In the genomic region with DNA sequence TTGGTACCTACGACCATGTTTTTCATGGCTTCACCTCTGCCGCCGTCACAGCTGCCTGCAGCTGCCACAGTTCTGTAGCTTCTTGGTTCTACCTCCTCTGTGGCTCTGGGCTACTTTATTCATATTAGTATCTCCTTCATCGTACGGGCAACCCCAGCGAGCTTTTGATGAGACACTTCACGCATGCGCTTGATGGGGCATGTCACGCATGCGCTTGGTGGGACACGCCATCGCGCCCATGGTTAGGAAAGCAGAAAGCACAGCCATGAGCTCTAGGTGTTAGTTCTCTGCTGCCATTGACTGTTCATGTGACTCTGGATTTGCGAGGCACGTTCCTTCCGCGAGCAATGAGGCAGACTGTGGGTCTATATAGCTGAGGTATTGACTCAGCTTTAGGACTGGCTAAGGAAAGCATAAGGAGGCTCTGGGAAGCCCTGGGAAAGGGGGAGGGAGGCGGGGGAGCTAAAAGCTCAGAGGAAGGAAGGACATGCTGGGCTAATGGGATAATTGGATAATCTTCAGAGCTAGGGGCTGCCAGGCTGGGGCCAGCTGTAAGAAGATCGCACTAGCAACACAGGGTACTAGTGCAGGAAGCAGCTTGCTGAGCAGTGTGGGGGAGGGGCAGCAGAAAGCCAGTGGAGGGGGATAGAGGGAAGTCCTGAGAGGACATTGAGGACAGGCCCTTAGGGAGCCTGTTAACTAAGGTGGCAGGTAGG, we compare ENCODE assay signal across 8 mouse cellular contexts. TPM values are rescaled to one million over a fixed set of nuclear protein-coding genes. Genes with fewer than 3 reads are reported as not detected.
DNase-seq lines count a peak whose midpoint lies in the region; ATAC-seq lines count a peak whose summit lies in the region.

No protein-coding gene starts in this region.

- no peaks in the 10 kb centered on the region for H3K9me3 ChIP-seq in embryonic facial prominence, embryonic 10.5 days
- H3K9me3 ChIP-seq in forebrain, embryonic 16.5 days (ENCODE audit: control insufficient read depth, low read length), result no peaks in the 10 kb centered on the region
- H3K9me3 ChIP-seq in midbrain, embryonic 14.5 days (ENCODE audit: control insufficient read depth, low read length), result no peaks in the 10 kb centered on the region

- peak overlapping the region; percentile 13; the same call in 1 of the 2 replicates for H3K4me3 ChIP-seq in embryonic facial prominence, embryonic 10.5 days
- H3K4me3 ChIP-seq in forebrain, embryonic 16.5 days (replicated peaks; ENCODE audit: low read length), result no peak overlapping the region
- H3K4me3 ChIP-seq in midbrain, embryonic 14.5 days (replicated peaks; ENCODE audit: low read depth, low read length), result no peak overlapping the region

- peaks cover 44% of the 10 kb centered on the region for H3K4me1 ChIP-seq in embryonic facial prominence, embryonic 10.5 days
- H3K4me1 ChIP-seq in forebrain, embryonic 16.5 days (replicated peaks; ENCODE audit: control insufficient read depth, insufficient read depth, low read length), result peaks cover 2% of the 10 kb centered on the region; the same call in 1 of the 2 replicates
- peaks cover 11% of the 10 kb centered on the region for H3K4me1 ChIP-seq in midbrain, embryonic 14.5 days (ENCODE audit: control insufficient read depth, insufficient read depth, low read length)

- no peaks in the 10 kb centered on the region for H3K36me3 ChIP-seq in embryonic facial prominence, embryonic 10.5 days (replicated peaks)
- H3K36me3 ChIP-seq in forebrain, embryonic 16.5 days (ENCODE audit: control insufficient read depth, insufficient read depth), result no peaks in the 10 kb centered on the region
- H3K36me3 ChIP-seq in midbrain, embryonic 14.5 days (ENCODE audit: control insufficient read depth, insufficient read depth, low read length), result no peaks in the 10 kb centered on the region

- no peak overlapping the region for H3K4me2 ChIP-seq in forebrain, embryonic 16.5 days (ENCODE audit: low read length)
- H3K4me2 ChIP-seq in midbrain, embryonic 14.5 days (ENCODE audit: low read length), result no peak overlapping the region

- peak overlapping the region; percentile 62; the same call in 1 of the 2 replicates for H3K27ac ChIP-seq in embryonic facial prominence, embryonic 10.5 days (replicated peaks)
- H3K27ac ChIP-seq in forebrain, embryonic 16.5 days (ENCODE audit: low read length), result no peak overlapping the region
- 0 out of 2 replicates have a peak overlapping the region, but pooled peaks have one; percentile 2 for H3K27ac ChIP-seq in midbrain, embryonic 14.5 days (replicated peaks; ENCODE audit: low read depth, low read length)

- ATAC-seq in forebrain, embryonic 16.5 days, result peak; percentile 79
- peak; percentile 80 for ATAC-seq in midbrain, embryonic 14.5 days (ENCODE audit: low FRiP score, low TSS enrichment)
- ATAC-seq in inflammation-experienced regulatory T-cells, adult 6 months, result no peak

- peak; percentile 59 to 73 for DNase-seq in kidney, postnatal 4 days
- DNase-seq in kidney, adult 11 months, result no peak
- DNase-seq in embryonic facial prominence, embryonic 10.5 days (ENCODE audit: low spot score), result peak; percentile 83
- DNase-seq in midbrain, embryonic 14.5 days, result peak; percentile 68
- DNase-seq in Muller cell, postnatal 12 days (ENCODE audit: inconsistent ontology term), result no peak
- DNase-seq in adrenal gland, adult 8-10 months, result no peak

- H3K27me3 ChIP-seq in embryonic facial prominence, embryonic 10.5 days (replicated peaks; ENCODE audit: low read depth, poor library complexity, severe bottlenecking), result no peaks in the 10 kb centered on the region
- H3K27me3 ChIP-seq in forebrain, embryonic 16.5 days (replicated peaks; ENCODE audit: control insufficient read depth, insufficient read depth, low read length), result no peaks in the 10 kb centered on the region
- no peaks in the 10 kb centered on the region for H3K27me3 ChIP-seq in midbrain, embryonic 14.5 days (ENCODE audit: control insufficient read depth, insufficient read depth, low read length)

- 67% methylated on average over 19 of the region's 19 CpGs for WGBS in embryonic facial prominence, embryonic 10.5 days
- WGBS in forebrain, embryonic 16.5 days, result 73% methylated on average over 19 of the region's 19 CpGs
- 65% methylated on average over 19 of the region's 19 CpGs for WGBS in midbrain, embryonic 14.5 days

- no peak overlapping the region for H3K9ac ChIP-seq in forebrain, embryonic 16.5 days (replicated peaks; ENCODE audit: low read depth, low read length)
- H3K9ac ChIP-seq in midbrain, embryonic 14.5 days (replicated peaks; ENCODE audit: low read length), result no peak overlapping the region

RNA-seq across cellular contexts. Expression of a gene that starts 43.4 kb away (rescaled TPM):
- polyA plus RNA-seq in embryonic facial prominence, embryonic 10.5 days (2016; fragmentation: Nextera tagmentation; extraction: Ambion mirVana), result 0.14 TPM in 1 of 2 replicates, not detected in the other
- 0.10 TPM in 1 of 2 replicates, not detected in the other for polyA plus RNA-seq in forebrain, embryonic 16.5 days (2015; fragmentation: Nextera tagmentation; extraction: Ambion mirVana)
- polyA plus RNA-seq in midbrain, embryonic 14.5 days (2014; fragmentation: Nextera tagmentation; extraction: Ambion mirVana), result 0.11 TPM in 1 of 2 replicates, not detected in the other
- polyA plus RNA-seq in inflammation-experienced regulatory T-cells, adult 6 months (2017; shearing (Covaris generic)), result under 1 TPM; 0.21 to 0.59 (median 0.29) TPM
- total RNA-seq in adrenal gland, adult 8-10 months (2022), result 1 to 10 TPM in 3 of 4 experiments, under 1 TPM in 1; 0.65 to 1.9 (median 1.4) TPM

Comparison
In these comparisons a context has a peak if more than half of its experiments do, and no peak if none do; other contexts are left out.
1. DNase-seq: peak in kidney, postnatal 4 days (2 of 2), embryonic facial prominence, embryonic 10.5 days (single experiment) and midbrain, embryonic 14.5 days (single experiment); none in kidney, adult 11 months (single experiment), Muller cell, postnatal 12 days (single experiment) and adrenal gland, adult 8-10 months (single experiment).